Mouse (Mus musculus) hindbrain, embryonic 11.5 days (tissue): ENCODE results near the gene Rwdd4a. TPM values are rescaled to one million over a fixed set of nuclear protein-coding genes. Genes with fewer than 3 reads are reported as not detected.

Experiments used
- polyA plus RNA-seq: library from polyadenylated mRNA; unstranded; fragments of >200 nt; fragmentation: Nextera tagmentation; extraction: Ambion mirVana; gene quantifications from 2 replicates; pipeline ENCODE4 v1.2.1, GENCODE M21; 2014

Gene Rwdd4a
- polyA plus RNA-seq, 1 experiment from 2014 or later: 56.8 TPM

Other genes starting within 250 kb of the Rwdd4a start
- gene Stox2, start 87.3 kb upstream of the Rwdd4a start, polyA plus RNA-seq: 27.8 and 36.9 TPM in 2 replicates
- gene Trappc11, start 194 bp upstream of the Rwdd4a start, polyA plus RNA-seq: 44.5 and 49.7 TPM in 2 replicates
- 13.2 and 13.3 TPM in 2 replicates for gene Ing2, start 141.9 kb downstream of the Rwdd4a start, polyA plus RNA-seq
- 46.3 and 50.8 TPM in 2 replicates for gene Cdkn2aip, start 180.3 kb downstream of the Rwdd4a start, polyA plus RNA-seq